Mouse (Mus musculus) heart, embryonic 16.5 days (tissue): ENCODE data around the gene Erbb4. TPM values are rescaled to one million over a fixed set of nuclear protein-coding genes. Genes with fewer than 3 reads are reported as not detected.

Experiments used
- ATAC-seq: fragments of 200-750 bp; cut with Nextera tagmentation; replicated peaks from 2 replicates; pipeline ENCODE4 v1.8.0; 2017; ENCODE audit warnings: moderate number of reproducible peaks; ENCODE audit not compliant: insufficient read depth, low FRiP score; ENCODE audit errors: extremely low read depth
- H3K27ac ChIP-seq: fragments of 300-500 bp; sonication (generic); 2 replicates; pipeline ENCODE4 v1.5.1; 2014; ENCODE audit warnings: mild to moderate bottlenecking, low read length, control low read depth, moderate library complexity
- H3K27me3 ChIP-seq: fragments of 300-500 bp; sonication (generic); 2 replicates; pipeline ENCODE4 v1.6.1; 2014; ENCODE audit warnings: low read length, mixed read lengths; ENCODE audit not compliant: control insufficient read depth, insufficient read depth
- H3K36me3 ChIP-seq: fragments of 300-500 bp; sonication (generic); 2 replicates; pipeline ENCODE4 v1.6.1; 2014; ENCODE audit not compliant: control insufficient read depth, insufficient read depth
- H3K4me1 ChIP-seq: fragments of 300-500 bp; sonication (generic); 2 replicates; pipeline ENCODE4 v1.6.1; 2014; ENCODE audit warnings: low read length, mixed read lengths; ENCODE audit not compliant: control insufficient read depth, insufficient read depth
- H3K4me2 ChIP-seq: fragments of 300-500 bp; sonication (generic); 2 replicates; pipeline ENCODE4 v1.6.1; 2014; ENCODE audit warnings: low read depth, mild to moderate bottlenecking, control low read depth, low read length
- H3K4me3 ChIP-seq: fragments of 300-500 bp; sonication (generic); 2 replicates; pipeline ENCODE4 v1.5.1; 2014; ENCODE audit warnings: mild to moderate bottlenecking, control low read depth, low read length
- H3K9ac ChIP-seq: fragments of 300-500 bp; sonication (generic); 2 replicates; pipeline ENCODE4 v1.6.1; 2014; ENCODE audit warnings: low read length, control low read depth
- H3K9me3 ChIP-seq: fragments of 300-500 bp; sonication (generic); replicated peaks from 2 replicates; pipeline ENCODE4 v1.6.1; 2016; ENCODE audit warnings: low read length; ENCODE audit not compliant: control insufficient read depth
- WGBS: fragments of 180-500 bp; shearing (Covaris S2); extraction: QIAGEN DNeasy Blood & Tissue Kit; methylation state at CpG from one replicate; pipeline ENCODE4 v1.1.7; 2014; 5-methylcytosine and 5-hydroxymethylcytosine counted together
- polyA plus RNA-seq: library from polyadenylated mRNA; unstranded; fragments of >200 nt; fragmentation: Nextera tagmentation; extraction: Ambion mirVana; gene quantifications from 2 replicates; pipeline ENCODE4 v1.2.1, GENCODE M21; 2015

Erbb4 gene
- polyA plus RNA-seq, 1 experiment from 2014 or later: 6.2 TPM

GRCm38 (mm10) chr1:68933330-68934065 is 174.4 kb downstream of the Erbb4 start:
- no peak overlapping the region for H3K4me2 ChIP-seq
- no peak overlapping the region for H3K4me3 ChIP-seq
- H3K36me3 ChIP-seq: no peaks in the 10 kb centered on the region
- H3K4me1 ChIP-seq: peaks cover 18% of the 10 kb centered on the region
- ATAC-seq: no peak
- WGBS: 58% methylated on average over 3 of the region's 3 CpGs
- H3K9ac ChIP-seq: no peak overlapping the region
- H3K27me3 ChIP-seq: no peaks in the 10 kb centered on the region
- H3K9me3 ChIP-seq: no peaks in the 10 kb centered on the region
- no peak overlapping the region; the same call in 1 of the 2 replicates for H3K27ac ChIP-seq

- Histone ChIP-seq H3K4me3 (no peak overlapping the region), H3K9ac (no peak overlapping the region), H3K4me1 (no peaks in the 10 kb centered on the region), H3K4me2 (no peak overlapping the region), H3K27me3 (no peaks in the 10 kb centered on the region), H3K27ac (no peak overlapping the region), H3K36me3 (no peaks in the 10 kb centered on the region), H3K9me3 (no peaks in the 10 kb centered on the region)
- 86% methylated on average over 3 of the region's 3 CpGs for WGBS
- no peak for ATAC-seq
These were observed 190.0 kb downstream of the Erbb4 start for GRCm38 (mm10) chr1:68917828-68918227.

- Histone ChIP-seq H3K9ac (no peak overlapping the region), H3K4me2 (no peak overlapping the region), H3K4me1 (no peaks in the 10 kb centered on the region), H3K4me3 (no peak overlapping the region), H3K27me3 (no peaks in the 10 kb centered on the region), H3K9me3 (no peaks in the 10 kb centered on the region), H3K27ac (no peak overlapping the region), H3K36me3 (no peaks in the 10 kb centered on the region)
- no peak for ATAC-seq
- 81% methylated on average over 2 of the region's 2 CpGs for WGBS
These were observed 215.8 kb downstream of the Erbb4 start for GRCm38 (mm10) chr1:68892041-68892440.

GRCm38 (mm10) chr1:68886823-68887222 is 221.0 kb downstream of the Erbb4 start:
- Histone ChIP-seq H3K4me2 (no peak overlapping the region), H3K36me3 (no peaks in the 10 kb centered on the region), H3K4me1 (no peaks in the 10 kb centered on the region), H3K27me3 (no peaks in the 10 kb centered on the region), H3K9me3 (no peaks in the 10 kb centered on the region), H3K9ac (no peak overlapping the region), H3K4me3 (no peak overlapping the region), H3K27ac (no peak overlapping the region)
- WGBS: 76% methylated on average over 3 of the region's 3 CpGs
- ATAC-seq: no peak

- H3K4me3 ChIP-seq: no peak overlapping the region
- no peaks in the 10 kb centered on the region for H3K27me3 ChIP-seq
- no peak overlapping the region for H3K4me2 ChIP-seq
- H3K4me1 ChIP-seq: no peaks in the 10 kb centered on the region
- 85% methylated on average over 8 of the region's 8 CpGs for WGBS
- H3K9ac ChIP-seq: no peak overlapping the region
- no peak overlapping the region for H3K27ac ChIP-seq
- no peaks in the 10 kb centered on the region for H3K9me3 ChIP-seq
- no peak for ATAC-seq
- no peaks in the 10 kb centered on the region for H3K36me3 ChIP-seq
These were observed 232.9 kb downstream of the Erbb4 start for GRCm38 (mm10) chr1:68874954-68875353.

GRCm38 (mm10) chr1:68873635-68874020 is 234.2 kb downstream of the Erbb4 start:
- ATAC-seq: no peak
- Histone ChIP-seq H3K4me3 (no peak overlapping the region), H3K27ac (no peak overlapping the region), H3K4me2 (no peak overlapping the region), H3K36me3 (no peaks in the 10 kb centered on the region), H3K4me1 (no peaks in the 10 kb centered on the region), H3K9me3 (no peaks in the 10 kb centered on the region), H3K27me3 (no peaks in the 10 kb centered on the region), H3K9ac (no peak overlapping the region)
- WGBS: 80% methylated on average over 1 of the region's 1 CpGs

GRCm38 (mm10) chr1:68872976-68873634 is 234.8 kb downstream of the Erbb4 start:
- no peaks in the 10 kb centered on the region for H3K27me3 ChIP-seq
- H3K4me1 ChIP-seq: no peaks in the 10 kb centered on the region
- no peak overlapping the region for H3K4me3 ChIP-seq
- no peak for ATAC-seq
- 61% methylated on average over 2 of the region's 2 CpGs for WGBS
- H3K36me3 ChIP-seq: no peaks in the 10 kb centered on the region
- H3K9ac ChIP-seq: no peak overlapping the region
- H3K4me2 ChIP-seq: no peak overlapping the region
- no peak overlapping the region for H3K27ac ChIP-seq
- no peaks in the 10 kb centered on the region for H3K9me3 ChIP-seq

GRCm38 (mm10) chr1:68860341-68860740 is 247.5 kb downstream of the Erbb4 start:
- Histone ChIP-seq H3K9ac (no peak overlapping the region), H3K4me3 (no peak overlapping the region), H3K4me2 (no peak overlapping the region), H3K36me3 (no peaks in the 10 kb centered on the region), H3K9me3 (no peaks in the 10 kb centered on the region), H3K4me1 (no peaks in the 10 kb centered on the region), H3K27me3 (no peaks in the 10 kb centered on the region), H3K27ac (no peak overlapping the region)
- WGBS: 85% methylated on average over 2 of the region's 2 CpGs
- ATAC-seq: no peak

- no peak for ATAC-seq
- H3K9me3 ChIP-seq: no peaks in the 10 kb centered on the region
These were observed 248.4 kb downstream of the Erbb4 start for GRCm38 (mm10) chr1:68859480-68859879.

More at GRCm38 (mm10) chr1:68859480-68859879, 248.4 kb downstream of the Erbb4 start:
- H3K4me2 ChIP-seq: no peak overlapping the region
- H3K4me1 ChIP-seq: no peaks in the 10 kb centered on the region
- H3K27me3 ChIP-seq: no peaks in the 10 kb centered on the region
- H3K4me3 ChIP-seq: no peak overlapping the region
- H3K36me3 ChIP-seq: no peaks in the 10 kb centered on the region
- no peak overlapping the region for H3K27ac ChIP-seq
- H3K9ac ChIP-seq: no peak overlapping the region
- 89% methylated on average over 4 of the region's 4 CpGs for WGBS
